Mouse (Mus musculus): ENCODE measurements at regions not wholly inside any gene's neighbourhood (a gene's known extent, or its start where the extent isn't known, plus 50 kb on each side); places are given as distances from the start of the nearest gene placed in this dataset.

DNA sequence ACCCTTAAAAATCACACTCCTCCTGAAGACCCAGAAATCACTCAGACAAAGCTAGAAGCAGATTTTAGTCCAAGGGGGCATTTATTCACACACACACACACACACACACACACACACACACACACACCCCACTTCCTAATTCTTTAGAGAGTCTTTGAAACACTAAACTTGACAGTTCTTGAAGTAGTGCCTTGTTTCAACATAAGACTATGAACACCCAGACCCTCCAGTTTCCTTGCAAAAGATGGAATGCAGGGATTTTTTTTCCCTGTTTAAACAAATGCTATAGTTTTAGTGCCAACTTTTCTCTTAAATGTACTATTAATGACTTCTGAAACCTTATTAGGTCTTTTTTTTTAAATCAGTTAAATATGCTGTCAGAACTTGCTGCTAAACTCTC, 279.2 kb upstream of the Fat1 start:
- intact Hi-C loops (cut with DNase I), result no loop called here

DNA sequence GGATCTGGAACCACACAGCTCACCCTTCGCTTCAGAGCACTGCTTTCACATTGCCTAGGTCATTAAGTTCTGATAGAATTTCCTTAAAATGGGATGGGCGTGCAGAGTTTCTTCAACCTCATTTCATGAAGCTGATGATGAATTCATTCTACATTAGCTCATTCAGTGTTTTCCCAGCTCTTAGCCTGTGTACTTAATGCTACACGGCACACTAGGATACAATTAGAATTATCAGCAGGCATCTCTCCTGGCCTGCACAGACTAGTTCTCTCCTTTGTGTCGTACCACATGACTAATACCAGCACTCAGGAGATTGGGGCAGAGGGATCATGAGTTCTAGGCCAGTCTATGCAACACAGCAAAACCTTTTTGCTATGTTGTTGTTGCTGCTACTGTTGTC, 278.8 kb upstream of the Fat1 start:
- intact Hi-C loops (cut with DNase I), result no loop called here
- no peak for DNase-seq (ENCODE audit: low spot score in 2 of 2)

More for the DNA sequence above, 279.2 kb upstream of the Fat1 start:
- no peak for DNase-seq (ENCODE audit: low spot score in 2 of 2)

DNA sequence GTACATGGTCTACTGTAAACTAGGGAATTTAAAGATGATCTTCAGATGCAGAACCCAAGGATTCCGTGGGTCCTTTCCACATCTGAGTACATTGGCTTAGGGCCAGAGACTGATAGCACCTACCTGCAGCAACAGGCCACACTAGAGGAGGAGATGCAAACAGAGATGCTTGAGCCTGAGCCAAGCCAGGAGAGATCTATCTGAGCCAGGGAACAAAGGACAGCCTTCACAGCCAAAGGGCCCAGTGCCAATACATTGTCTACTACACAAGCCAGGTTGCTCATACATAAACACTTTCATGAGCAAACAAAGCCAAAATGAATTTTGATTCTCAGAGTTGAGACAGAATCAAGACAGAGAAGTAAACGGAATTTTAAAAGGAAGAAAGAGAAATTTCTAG, 273.6 kb upstream of the Fat1 start:
- intact Hi-C loops (cut with DNase I), result no loop called here
- DNase-seq (ENCODE audit: low spot score in 2 of 2), result no peak

DNA sequence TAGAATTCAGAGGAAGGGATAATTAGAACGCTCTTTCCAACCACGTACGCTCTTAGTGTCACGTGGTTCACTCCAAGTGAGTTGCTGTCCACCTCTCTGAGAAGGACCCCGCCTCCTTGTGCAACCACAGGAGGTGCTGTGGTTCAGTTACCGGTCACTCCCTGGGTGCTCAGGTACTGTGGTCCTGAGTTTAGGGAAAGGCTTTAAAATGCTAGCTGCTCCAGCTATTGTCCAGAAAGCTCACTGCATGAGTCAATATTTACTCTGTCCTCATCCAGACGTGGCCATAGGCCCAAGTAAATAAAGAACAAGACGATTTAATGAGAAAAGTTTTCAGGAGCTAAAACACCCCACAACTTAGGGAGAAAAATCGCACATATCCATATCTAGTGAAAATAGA, 248.1 kb upstream of the Fat1 start:
- intact Hi-C loops (cut with DNase I), result no loop called here
- no peak for DNase-seq (ENCODE audit: low spot score in 2 of 2)

DNA sequence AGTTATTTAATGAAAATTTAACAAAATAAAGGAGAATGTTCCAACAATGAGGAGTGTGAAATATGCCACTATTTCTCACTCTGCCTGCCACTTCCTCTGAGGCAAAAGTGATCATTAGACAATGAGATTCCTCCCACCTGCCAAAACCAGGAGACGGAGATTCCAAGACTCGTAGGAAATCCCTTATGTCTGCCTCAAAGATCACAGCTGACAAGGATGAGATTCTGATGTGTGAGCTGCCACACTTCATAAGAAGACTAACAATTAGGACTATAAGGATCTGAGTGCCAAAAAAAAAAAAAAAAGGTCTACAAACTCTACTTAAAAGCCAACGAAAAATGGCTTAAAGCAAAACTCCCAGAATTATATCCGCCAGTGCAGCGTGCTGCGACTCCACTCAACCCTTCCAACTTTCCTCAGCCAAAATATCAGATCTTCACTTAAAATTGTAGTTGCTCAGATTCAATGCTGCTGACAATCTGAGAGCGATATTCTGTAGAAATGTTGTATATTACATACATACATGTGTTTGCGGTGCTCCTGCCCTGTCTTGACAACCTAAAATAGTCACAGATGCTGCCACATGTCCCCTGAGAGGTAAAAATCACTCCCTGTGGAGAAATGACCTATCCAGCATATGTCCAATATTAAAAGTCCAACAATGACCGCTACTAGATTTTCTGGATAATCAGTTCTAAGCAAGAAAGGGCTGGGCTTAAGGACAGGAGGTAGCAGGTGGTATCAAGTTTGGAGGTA, 245.2 kb upstream of the Fat1 start:
- intact Hi-C loops (cut with DNase I), result no loop called here
- DNase-seq (ENCODE audit: low spot score in 2 of 2), result no peak

DNA sequence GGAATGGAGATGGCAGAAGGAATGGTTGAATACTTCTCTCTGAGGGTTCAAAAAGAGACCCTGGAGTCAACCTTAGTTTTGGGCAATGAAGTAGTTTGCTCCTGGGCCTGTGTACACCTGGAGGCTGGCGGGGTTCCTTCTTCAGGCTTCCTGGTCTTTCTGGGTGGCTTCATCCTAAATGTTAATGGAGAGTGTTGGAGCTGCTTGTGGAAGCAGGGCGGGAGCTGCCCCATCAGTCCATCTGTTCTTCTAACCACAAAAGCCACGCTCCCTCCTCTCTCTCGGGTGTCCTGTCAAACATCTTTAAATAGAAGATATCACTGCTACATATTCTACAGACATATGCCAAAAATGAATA, 244.7 kb upstream of the Fat1 start:
- no peak for DNase-seq (ENCODE audit: low spot score in 2 of 2)
- intact Hi-C loops (cut with DNase I), result no loop called here

DNA sequence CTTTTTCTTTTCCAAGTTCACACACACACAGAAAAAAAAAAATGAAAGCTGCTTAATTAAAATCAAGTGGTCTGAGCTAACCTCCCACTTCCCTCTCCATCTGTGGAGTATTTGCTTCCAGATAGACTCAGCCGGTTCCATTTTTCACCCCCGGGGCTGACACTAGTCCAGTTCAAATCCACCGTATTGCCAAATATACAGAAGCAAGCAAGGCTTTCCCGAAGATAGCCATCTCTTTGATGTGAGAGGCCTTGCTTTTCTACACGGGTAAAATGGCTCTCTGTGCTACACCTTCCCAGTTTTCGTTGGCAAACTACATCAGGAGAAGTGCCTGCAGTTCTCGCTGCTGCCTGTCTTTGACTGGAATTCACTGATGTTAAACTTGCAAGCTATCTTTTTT, 244.1 kb upstream of the Fat1 start:
- intact Hi-C loops (cut with DNase I), result no loop called here
- no peak for DNase-seq (ENCODE audit: low spot score in 2 of 2)

DNA sequence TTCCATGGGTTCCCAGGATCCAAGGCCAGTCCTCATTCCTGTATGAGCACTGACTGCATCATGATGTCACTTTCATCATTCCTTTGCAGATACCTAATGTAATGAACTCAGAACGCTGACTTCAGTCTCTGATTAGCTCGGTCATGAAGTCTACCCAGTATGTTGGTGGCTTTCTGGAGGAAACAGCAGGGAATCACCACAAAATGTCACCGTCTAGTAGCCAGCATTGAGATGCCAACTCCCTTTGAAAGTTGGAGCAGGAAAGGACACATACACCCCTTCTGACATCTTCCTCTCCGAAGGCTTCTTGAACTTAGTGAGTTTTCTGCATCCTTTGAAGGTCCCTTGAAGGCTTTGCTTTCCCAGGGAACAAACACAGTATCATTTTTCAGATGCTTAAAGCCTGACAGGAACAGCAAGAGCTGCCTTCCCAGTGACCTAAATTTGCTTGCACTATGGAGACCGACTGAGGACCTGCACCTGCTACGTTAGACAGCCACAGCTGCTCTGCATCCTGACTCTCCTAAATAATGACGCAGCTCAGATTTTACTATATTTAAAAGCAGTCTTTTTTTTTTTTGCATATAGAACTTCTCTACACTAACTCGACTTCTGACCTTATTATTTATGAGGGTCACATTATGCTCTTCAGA, 243.1 kb upstream of the Fat1 start:
- no peak for DNase-seq (ENCODE audit: low spot score in 2 of 2)
- intact Hi-C loops (cut with DNase I), result no loop called here

DNA sequence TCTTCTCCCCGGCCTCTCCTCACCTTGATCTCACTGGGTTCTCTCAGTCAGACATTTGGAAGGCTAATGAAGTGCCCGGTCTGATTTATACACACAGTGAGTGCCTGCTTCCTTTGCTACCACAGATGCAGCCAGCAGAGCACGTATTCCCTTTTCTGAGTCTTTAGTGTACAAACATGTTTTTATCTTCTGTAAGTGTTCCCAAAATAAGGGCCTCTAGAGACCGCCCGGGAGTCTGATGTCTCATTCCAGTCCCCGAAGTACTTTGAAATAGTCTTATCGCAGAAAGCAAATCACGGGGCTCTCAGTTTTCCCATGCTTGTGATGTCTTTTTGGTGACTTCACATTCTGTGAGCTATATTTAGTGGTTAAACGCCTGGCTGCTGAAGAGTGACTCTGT, 240.4 kb upstream of the Fat1 start:
- intact Hi-C loops (cut with DNase I), result no loop called here
- DNase-seq (ENCODE audit: low spot score in 2 of 2), result peak; percentile 23 to 43

DNA sequence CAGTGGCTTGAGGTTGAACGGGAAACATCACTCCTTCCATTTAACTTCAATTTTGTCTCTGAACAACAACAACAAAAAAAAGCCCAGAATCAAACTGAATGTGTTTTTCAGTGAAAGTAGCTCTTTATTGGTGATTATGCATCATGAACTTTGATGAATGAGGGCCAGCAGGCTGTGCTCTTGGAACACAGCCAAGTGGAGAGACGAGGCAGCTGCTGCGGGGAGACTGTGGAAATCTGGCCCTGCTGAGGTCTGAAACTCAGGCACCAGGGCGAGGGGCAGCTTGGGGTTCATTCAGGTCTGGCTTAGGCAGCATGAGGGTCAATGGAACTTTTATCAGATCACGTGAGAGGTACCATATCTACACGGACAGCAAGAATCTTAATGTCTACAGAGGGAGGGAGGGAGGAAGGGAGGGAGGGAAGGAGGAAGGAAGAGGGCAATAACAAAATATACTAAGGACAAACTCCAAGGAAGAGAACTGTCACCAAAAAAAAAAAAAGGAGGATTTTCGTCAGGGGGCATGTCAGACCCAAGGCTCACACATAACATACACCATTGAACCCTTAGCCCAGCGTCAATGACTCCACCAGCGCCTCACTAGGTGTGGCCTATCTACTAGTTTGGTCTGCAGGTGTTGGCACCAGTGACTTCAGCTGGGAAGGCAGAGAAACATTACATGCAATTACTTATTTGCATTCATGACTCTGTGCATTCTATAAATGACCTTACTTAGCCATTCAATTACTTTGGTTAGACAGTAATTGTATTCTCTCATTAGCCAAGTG, 239.0 kb upstream of the Fat1 start:
- intact Hi-C loops (cut with DNase I), result no loop called here
- DNase-seq (ENCODE audit: low spot score in 2 of 2), result no peak

DNA sequence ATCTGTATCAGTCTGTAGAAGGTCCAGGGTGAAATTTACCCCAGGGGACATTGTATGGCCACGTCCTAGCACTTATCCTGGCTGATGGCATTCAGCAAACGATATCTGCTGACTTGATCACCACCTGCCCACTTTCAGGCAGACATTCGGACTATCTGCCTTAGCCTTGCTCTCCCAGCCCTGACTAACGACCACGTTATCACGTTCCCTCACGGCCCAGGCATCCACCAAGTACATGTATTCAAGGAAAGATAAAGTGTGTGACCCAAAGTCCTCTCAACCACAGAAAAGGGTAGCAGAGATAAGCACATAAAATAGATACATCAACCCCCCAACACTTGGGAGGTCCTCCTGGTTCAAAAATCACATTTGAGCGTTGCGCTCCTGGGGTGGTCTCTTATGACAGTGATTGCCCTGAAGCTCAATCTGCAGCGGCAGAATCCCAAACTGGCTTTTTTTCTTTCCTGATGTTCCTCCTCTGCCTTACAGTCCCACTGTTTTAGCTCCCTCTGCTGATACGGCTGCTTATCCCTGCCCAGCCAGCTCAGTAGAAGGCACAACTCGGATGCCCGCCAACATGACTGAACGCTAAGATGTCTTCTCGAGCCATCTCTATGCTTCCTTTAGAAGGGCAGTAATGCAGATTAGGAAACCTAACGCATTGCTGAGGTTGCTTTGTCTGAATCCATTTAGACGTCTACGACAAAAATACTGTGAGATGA, 235.7 kb upstream of the Fat1 start:
- intact Hi-C loops (cut with DNase I), result no loop called here
- DNase-seq (ENCODE audit: low spot score in 2 of 2), result no peak

DNA sequence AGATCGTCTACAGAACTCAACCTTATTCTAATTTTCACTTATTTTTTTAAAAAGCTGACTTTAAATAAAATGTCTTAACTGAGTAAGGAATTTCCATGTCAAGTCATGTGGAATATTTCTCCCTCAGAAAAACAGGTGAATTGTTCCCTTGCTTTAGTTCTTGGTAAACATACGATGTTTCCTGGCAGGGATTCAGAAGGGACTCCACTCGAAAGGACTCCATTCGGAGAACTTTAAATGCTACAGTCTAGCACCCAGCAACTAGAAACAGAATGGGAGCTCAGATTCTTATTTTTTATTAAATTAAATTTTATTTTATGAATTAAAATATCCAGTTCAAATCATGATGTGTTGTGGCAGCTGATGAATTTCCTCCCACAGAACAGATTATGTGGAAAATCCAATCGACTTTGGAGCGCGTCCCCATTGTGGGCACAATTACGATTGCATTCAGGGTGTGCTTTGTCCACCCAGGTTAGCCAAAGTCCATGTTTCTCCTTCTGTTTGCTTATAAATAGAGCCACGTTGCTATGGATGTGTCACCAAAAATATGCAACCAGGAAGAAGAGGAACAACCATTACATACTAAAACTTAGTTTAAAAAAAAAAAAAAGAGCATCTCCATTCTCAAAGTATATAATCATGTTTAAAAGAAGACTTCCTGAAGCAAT, 230.5 kb upstream of the Fat1 start:
- DNase-seq (ENCODE audit: low spot score in 2 of 2), result no peak
- intact Hi-C loops (cut with DNase I), result no loop called here

DNA sequence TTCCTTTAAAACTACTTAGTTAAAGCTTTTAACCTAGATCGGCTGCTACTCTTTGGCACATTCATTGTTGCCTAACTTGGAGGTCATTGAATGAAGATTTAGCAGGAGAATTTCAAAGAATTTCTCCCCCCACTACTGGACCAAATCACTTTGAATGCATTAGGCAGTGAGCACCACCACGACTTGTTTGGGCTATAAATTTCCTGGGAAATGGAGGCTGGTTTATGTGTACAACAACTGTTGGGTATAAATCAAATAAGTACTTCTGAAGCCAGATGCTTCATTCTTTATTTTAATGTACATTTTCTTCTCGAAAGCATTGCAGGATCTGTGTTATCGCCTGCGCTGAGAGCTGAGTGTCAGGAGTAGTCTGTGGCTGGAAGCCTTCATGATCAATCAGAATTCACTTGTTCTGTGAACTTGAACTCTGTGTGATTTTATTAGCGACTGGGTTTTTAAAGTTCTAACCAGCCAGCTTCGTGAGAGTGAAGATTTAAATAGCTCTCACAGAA, 226.5 kb upstream of the Fat1 start:
- intact Hi-C loops (cut with DNase I), result no loop called here
- DNase-seq (ENCODE audit: low spot score in 2 of 2), result no peak

DNA sequence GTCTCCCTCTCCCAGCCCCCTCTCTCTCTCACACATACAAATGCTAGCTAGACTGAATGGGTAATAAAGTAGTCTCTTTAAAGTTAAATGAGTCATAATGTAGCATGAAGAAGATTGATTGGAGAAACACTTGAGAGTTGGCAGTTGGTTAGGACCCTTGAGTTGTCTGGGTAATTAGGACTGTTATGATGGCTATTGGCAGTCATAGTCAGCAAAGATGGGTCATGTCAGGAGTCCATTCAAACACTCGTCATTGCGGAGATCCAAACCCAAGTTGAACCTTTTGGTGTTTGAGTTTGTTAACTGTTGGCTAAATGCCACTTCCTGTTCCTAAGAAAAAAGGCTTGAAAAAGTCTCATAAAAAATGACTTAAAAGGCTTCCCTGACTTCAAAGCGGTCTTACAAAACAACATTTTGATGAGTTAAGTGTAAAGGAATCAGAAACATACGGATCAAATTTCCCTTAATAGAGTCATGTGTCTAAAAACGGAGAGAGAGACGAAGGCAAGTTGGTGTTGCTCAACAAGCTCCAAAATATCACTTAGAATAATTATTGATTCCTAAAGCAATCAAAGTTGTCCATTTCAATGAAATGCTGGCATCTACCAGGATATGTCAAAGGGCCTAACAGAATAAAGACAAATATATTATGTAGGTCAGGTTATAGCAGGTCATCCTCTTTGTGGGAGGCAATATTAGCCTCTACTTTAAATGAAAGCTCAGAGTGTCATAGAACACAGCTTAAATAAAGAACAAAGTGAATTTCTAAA, 225.9 kb upstream of the Fat1 start:
- intact Hi-C loops (cut with DNase I), result no loop called here
- no peak for DNase-seq (ENCODE audit: low spot score in 2 of 2)

DNA sequence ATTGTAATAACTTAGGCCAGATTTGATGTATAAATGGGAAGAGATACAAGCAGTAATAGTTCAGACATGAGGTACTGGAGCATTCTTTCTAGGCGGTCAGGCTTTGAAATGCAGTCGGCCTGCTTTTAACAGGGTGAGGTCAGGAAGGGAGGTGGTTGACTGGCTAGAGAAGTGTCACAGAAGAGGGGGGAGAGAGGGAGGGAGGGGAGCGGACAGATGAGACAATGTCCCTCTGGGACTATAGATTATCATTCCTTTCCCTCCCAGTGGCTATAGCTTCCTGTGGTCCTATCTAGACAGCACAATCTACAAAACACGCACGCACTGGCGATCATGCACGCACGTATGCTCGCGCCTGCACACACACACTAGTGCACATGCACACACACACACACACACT, 200.7 kb upstream of the Fat1 start:
- intact Hi-C loops (cut with DNase I), result no loop called here
- no peak for DNase-seq (ENCODE audit: low spot score in 2 of 2)

DNA sequence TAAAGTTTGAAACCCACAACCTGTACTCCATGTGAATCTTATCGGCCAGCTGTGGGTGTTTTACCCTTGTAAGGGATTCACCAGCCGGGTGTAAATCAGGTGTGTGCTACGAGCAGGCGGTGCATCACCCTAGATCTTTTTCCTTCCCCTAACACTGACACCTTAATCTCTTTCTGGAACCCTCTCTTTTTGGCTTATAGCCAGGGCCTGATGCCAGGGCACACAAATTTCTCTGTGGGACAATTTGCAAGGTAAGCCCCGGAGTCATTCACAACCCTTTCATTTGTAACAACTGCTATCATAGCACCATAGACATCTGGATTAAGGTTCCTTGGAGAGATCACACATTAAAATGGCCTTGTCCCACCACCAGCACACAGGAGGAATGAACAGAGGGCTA, 199.4 kb upstream of the Fat1 start:
- DNase-seq (ENCODE audit: low spot score in 2 of 2), result no peak
- intact Hi-C loops (cut with DNase I), result no loop called here

DNA sequence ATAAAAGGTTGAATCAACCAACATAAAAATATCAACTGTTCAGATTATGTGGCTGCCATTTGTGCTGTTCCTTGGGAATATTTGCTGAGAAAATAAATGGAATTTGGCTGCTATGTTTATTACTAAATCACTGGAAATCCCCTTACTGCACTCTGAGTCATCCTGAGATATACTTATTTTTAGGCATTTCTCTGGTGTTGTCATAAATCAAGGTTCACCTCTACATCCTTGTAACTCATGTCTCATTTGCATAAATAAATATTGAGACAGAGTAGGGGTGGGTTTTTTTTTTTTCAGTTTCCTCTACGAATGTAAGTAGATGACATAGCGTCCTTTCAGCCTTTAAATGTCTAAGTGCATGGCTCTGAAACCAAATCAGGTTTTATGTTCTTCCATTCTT, 191.9 kb upstream of the Fat1 start:
- no peak for DNase-seq (ENCODE audit: low spot score in 2 of 2)
- intact Hi-C loops (cut with DNase I), result no loop called here

DNA sequence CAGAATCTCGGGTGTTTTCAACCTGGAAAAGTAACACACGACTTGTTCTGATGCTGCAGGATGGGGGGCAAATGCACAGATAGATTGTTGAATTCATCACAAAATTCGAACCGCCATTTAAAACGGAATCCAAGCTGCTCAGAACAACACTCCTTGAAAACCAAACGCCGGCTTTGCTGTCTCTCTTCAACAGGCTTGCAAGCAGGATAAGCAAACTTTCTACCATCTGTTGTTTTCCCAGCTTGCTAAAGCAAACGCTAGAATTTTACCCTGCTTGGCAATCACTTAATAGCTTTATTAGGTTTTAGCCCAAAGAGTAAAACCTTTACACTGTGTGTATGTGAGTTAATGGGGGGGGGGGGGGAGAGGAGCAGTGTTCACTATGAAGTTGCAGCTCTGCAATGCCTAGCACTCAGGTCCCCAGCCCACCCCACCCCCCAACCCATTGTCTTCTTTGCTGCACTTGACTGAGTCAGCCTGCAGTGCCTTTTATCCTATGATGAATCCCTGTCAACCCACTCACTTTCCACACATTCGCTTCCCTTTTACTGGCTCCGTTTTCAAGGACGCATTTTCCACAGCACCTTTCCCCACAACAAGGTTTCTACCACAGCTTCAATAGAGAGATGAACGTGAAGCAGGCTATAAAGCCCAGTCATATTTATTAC, 190.1 kb upstream of the Fat1 start:
- peak in 1 of 2 experiments; percentile 5 for DNase-seq (ENCODE audit: low spot score in 2 of 2)
- intact Hi-C loops (cut with DNase I), result no loop called here

Measured in left cerebral cortex, postnatal 25 days (tissue).